Mouse (Mus musculus) midbrain, embryonic 11.5 days (tissue): ENCODE measurements at regions not wholly inside any gene's neighbourhood (a gene's known extent, or its start where the extent isn't known, plus 50 kb on each side); places are given as distances from the start of the nearest gene placed in this dataset.

Source experiments
- ATAC-seq: fragments of 200-750 bp; cut with Nextera tagmentation; 2 replicates; pipeline ENCODE4 v1.8.0; 2017; ENCODE audit warnings: moderate TSS enrichment, moderate library complexity; ENCODE audit not compliant: low FRiP score
- DNase-seq: peaks from one replicate; pipeline ENCODE4 v3.0.0; 2015; ENCODE audit warnings: low spot score; ENCODE audit errors: missing footprints
- H3K27ac ChIP-seq: fragments of 300-500 bp; sonication (generic); 2 replicates; pipeline ENCODE4 v1.5.1; 2014; ENCODE audit warnings: low read depth, low read length
- H3K27me3 ChIP-seq: fragments of 300-500 bp; sonication (generic); 2 replicates; pipeline ENCODE4 v1.6.1; 2014; ENCODE audit warnings: mild to moderate bottlenecking, low read length, moderate library complexity, mixed read lengths; ENCODE audit not compliant: control insufficient read depth, insufficient read depth
- H3K36me3 ChIP-seq: fragments of 300-500 bp; sonication (generic); 2 replicates; pipeline ENCODE4 v1.6.1; 2014; ENCODE audit warnings: mild to moderate bottlenecking, low read length, moderate library complexity, mixed read lengths; ENCODE audit not compliant: control insufficient read depth, insufficient read depth
- H3K4me1 ChIP-seq: fragments of 300-500 bp; sonication (generic); 2 replicates; pipeline ENCODE4 v1.6.1; 2014; ENCODE audit warnings: low read length; ENCODE audit not compliant: control insufficient read depth, insufficient read depth
- H3K4me2 ChIP-seq: fragments of 300-500 bp; sonication (generic); 2 replicates; pipeline ENCODE4 v1.6.1; 2014; ENCODE audit warnings: mild to moderate bottlenecking, moderate library complexity
- H3K4me3 ChIP-seq: fragments of 300-500 bp; sonication (generic); 2 replicates; pipeline ENCODE4 v1.5.1; 2014; ENCODE audit warnings: low read depth, low read length
- H3K9ac ChIP-seq: fragments of 300-500 bp; sonication (generic); 2 replicates; pipeline ENCODE4 v1.6.1; 2014; ENCODE audit warnings: low read length
- H3K9me3 ChIP-seq: fragments of 300-500 bp; sonication (generic); 2 replicates; pipeline ENCODE4 v1.6.1; 2016; ENCODE audit warnings: low read length; ENCODE audit not compliant: control insufficient read depth
- WGBS: fragments of 180-500 bp; shearing (Covaris S2); extraction: QIAGEN DNeasy Blood & Tissue Kit; methylation state at CpG from one replicate; pipeline ENCODE4 v1.1.7; 2014; 5-methylcytosine and 5-hydroxymethylcytosine counted together

GRCm38 (mm10) chr1:155028147-155028546 lies 71.3 kb downstream of the Ier5 start:
- Histone ChIP-seq H3K27me3 (no peaks in the 10 kb centered on the region), H3K4me2 (no peak overlapping the region), H3K9me3 (no peaks in the 10 kb centered on the region), H3K4me1 (peaks cover 7% of the 10 kb centered on the region; the same call in 1 of the 2 replicates), H3K4me3 (no peak overlapping the region), H3K27ac (no peak overlapping the region), H3K9ac (no peak overlapping the region), H3K36me3 (no peaks in the 10 kb centered on the region)
- ATAC-seq = no peak
- WGBS = 78% methylated on average over 6 of the region's 6 CpGs
- DNase-seq = no peak

- H3K9ac ChIP-seq = no peak overlapping the region
- H3K27me3 ChIP-seq = no peaks in the 10 kb centered on the region
- 64% methylated on average over 8 of the region's 8 CpGs for WGBS
- no peak overlapping the region for H3K4me3 ChIP-seq
- no peak overlapping the region for H3K4me2 ChIP-seq
- no peaks in the 10 kb centered on the region for H3K36me3 ChIP-seq
- H3K9me3 ChIP-seq = no peaks in the 10 kb centered on the region
- DNase-seq = no peak
- ATAC-seq = peak; percentile 30; the same call in 1 of the 2 replicates
- no peak overlapping the region for H3K27ac ChIP-seq
- H3K4me1 ChIP-seq = peaks cover 7% of the 10 kb centered on the region; the same call in 1 of the 2 replicates
These were observed 71.9 kb downstream of the Ier5 start for GRCm38 (mm10) chr1:155027583-155027982.

DNA sequence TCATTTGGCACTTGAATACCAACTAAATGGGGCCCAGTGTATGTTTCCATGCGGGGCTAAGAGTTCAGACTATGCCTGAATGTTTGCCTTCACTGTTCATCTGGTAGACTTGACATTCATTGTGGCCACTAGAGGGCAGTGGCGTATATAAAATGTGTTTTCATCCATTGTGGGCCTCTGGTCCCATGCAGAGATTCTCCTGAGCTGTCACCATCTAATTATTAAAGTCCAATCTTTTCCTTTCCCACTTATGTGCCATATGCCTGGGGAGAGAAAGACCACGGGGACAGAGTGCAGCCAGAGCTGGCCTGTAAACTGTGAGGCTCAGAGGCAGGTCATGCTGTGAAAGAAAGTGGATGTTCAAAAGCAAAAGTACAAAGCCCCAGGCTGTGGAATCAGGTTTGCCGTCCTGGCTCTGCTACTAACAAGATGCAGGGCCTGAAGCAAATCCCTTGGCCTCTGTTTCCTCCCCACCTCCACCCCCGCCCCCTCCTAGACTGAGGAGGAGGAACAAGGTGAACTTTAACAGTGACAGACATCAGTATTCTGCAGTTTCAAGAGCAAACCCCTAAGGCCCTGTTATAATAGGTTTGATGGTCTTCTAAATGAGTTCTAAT lies 73.5 kb downstream of the Ier5 start:
- Histone ChIP-seq H3K27me3 (no peaks in the 10 kb centered on the region), H3K4me1 (peaks cover 3% of the 10 kb centered on the region; the same call in 1 of the 2 replicates), H3K9me3 (no peaks in the 10 kb centered on the region), H3K9ac (no peak overlapping the region), H3K27ac (no peak overlapping the region), H3K4me2 (no peak overlapping the region), H3K36me3 (no peaks in the 10 kb centered on the region), H3K4me3 (no peak overlapping the region)
- DNase-seq (peak; percentile 98), ATAC-seq (peak; percentile 52)
- 10% methylated on average over 5 of the region's 5 CpGs for WGBS

DNA sequence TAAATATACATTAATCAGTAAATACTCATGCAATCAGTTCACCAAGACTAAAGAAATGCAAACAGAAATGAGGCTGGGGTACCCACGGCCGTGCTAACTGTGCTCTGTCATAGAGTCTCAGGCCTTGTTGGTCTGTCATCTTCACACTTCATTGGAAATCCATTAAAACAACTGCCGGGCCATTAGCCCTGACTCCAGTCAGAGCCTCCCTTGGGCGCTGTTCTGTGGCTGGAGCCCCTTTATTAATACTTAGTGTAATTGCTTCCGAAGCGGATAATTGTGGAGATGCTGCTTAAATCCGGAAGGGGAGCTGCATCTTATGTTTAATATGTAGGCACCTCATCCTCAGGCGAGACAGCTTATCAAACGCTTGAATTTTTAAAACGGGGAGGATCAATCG lies 76.1 kb downstream of the Ier5 start:
- H3K36me3 ChIP-seq = no peaks in the 10 kb centered on the region
- H3K9me3 ChIP-seq = no peaks in the 10 kb centered on the region
- no peak overlapping the region for H3K4me3 ChIP-seq
- H3K4me2 ChIP-seq = no peak overlapping the region
- no peaks in the 10 kb centered on the region for H3K4me1 ChIP-seq
- no peak overlapping the region for H3K27ac ChIP-seq
- H3K27me3 ChIP-seq = no peaks in the 10 kb centered on the region
- no peak for DNase-seq
- no peak for ATAC-seq
- no peak overlapping the region for H3K9ac ChIP-seq
- 71% methylated on average over 11 of the region's 11 CpGs for WGBS

DNA sequence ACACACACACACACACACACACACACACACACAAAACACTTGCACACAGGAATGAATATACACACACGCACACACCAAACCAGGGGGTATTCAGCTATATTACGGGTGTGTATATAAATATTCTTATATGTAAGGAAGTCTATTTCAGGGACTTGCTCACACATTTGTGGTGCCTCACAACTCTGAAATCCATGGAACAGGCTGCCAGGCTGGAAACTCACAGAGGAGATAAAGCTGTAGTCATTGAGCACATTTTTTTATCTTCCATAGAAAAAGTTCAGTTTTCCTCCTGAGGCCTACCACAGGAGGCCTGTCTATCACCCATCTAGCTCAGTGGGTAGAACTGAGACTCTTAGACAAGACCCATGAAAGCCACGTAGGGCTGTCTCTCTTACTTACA lies 83.8 kb downstream of the Ier5 start:
- ATAC-seq = no peak

GRCm38 (mm10) chr1:155014944-155015343 lies 84.5 kb downstream of the Ier5 start:
- Histone ChIP-seq H3K4me3 (no peak overlapping the region), H3K27ac (no peak overlapping the region), H3K36me3 (no peaks in the 10 kb centered on the region), H3K4me1 (no peaks in the 10 kb centered on the region), H3K4me2 (no peak overlapping the region), H3K27me3 (no peaks in the 10 kb centered on the region), H3K9me3 (no peaks in the 10 kb centered on the region), H3K9ac (no peak overlapping the region)
- ATAC-seq = no peak
- WGBS = 93% methylated on average over 3 of the region's 3 CpGs
- DNase-seq = no peak

More for the DNA sequence above, 83.8 kb downstream of the Ier5 start:
- H3K27ac ChIP-seq = no peak overlapping the region
- no peaks in the 10 kb centered on the region for H3K36me3 ChIP-seq
- no peak for DNase-seq
- H3K9ac ChIP-seq = no peak overlapping the region
- H3K4me1 ChIP-seq = no peaks in the 10 kb centered on the region
- 89% methylated on average over 3 of the region's 3 CpGs for WGBS
- no peaks in the 10 kb centered on the region for H3K27me3 ChIP-seq
- no peak overlapping the region for H3K4me3 ChIP-seq
- H3K9me3 ChIP-seq = no peaks in the 10 kb centered on the region
- no peak overlapping the region for H3K4me2 ChIP-seq

GRCm38 (mm10) chr1:155013784-155014183 lies 85.7 kb downstream of the Ier5 start:
- H3K4me1 ChIP-seq = no peaks in the 10 kb centered on the region
- no peak overlapping the region for H3K9ac ChIP-seq
- no peak overlapping the region for H3K4me2 ChIP-seq
- ATAC-seq (no peak), DNase-seq (no peak)
- no peak overlapping the region for H3K27ac ChIP-seq
- H3K9me3 ChIP-seq = no peaks in the 10 kb centered on the region
- no peaks in the 10 kb centered on the region for H3K36me3 ChIP-seq
- WGBS = 81% methylated on average over 4 of the region's 4 CpGs
- H3K27me3 ChIP-seq = no peaks in the 10 kb centered on the region
- no peak overlapping the region for H3K4me3 ChIP-seq

- Histone ChIP-seq H3K9ac (no peak overlapping the region), H3K4me3 (no peak overlapping the region), H3K4me1 (no peaks in the 10 kb centered on the region), H3K9me3 (no peaks in the 10 kb centered on the region), H3K27ac (no peak overlapping the region), H3K4me2 (no peak overlapping the region), H3K27me3 (no peaks in the 10 kb centered on the region), H3K36me3 (no peaks in the 10 kb centered on the region)
- 89% methylated on average over 4 of the region's 4 CpGs for WGBS
- DNase-seq = no peak
- no peak for ATAC-seq
These were observed 86.1 kb downstream of the Ier5 start for GRCm38 (mm10) chr1:155013361-155013760.

- no peaks in the 10 kb centered on the region for H3K4me1 ChIP-seq
- no peaks in the 10 kb centered on the region for H3K36me3 ChIP-seq
- WGBS = 21% methylated on average over 16 of the region's 16 CpGs
- H3K27me3 ChIP-seq = no peaks in the 10 kb centered on the region
- no peaks in the 10 kb centered on the region for H3K9me3 ChIP-seq
- H3K27ac ChIP-seq = no peak overlapping the region
- peak; percentile 97 for DNase-seq
- H3K4me3 ChIP-seq = no peak overlapping the region
- peak; percentile 76 for ATAC-seq
- no peak overlapping the region for H3K9ac ChIP-seq
- no peak overlapping the region for H3K4me2 ChIP-seq
These were observed 92.6 kb downstream of the Ier5 start for GRCm38 (mm10) chr1:155006539-155007486.
